Mouse (Mus musculus) MEL (cell line): Measurements from ENCODE around the gene Aco2. TPM values are rescaled to one million over a fixed set of nuclear protein-coding genes. Genes with fewer than 3 reads are reported as not detected.

Experiments
- DNase-seq: peaks from one replicate; pipeline ENCODE4 v3.0.0; 2011; ENCODE audit warnings: low read depth, low spot score
- H3K27ac ChIP-seq: 2 replicates; pipeline ENCODE4 v1.5.1; 2012; ENCODE audit warnings: low read depth, mild to moderate bottlenecking, control low read depth, low read length, moderate library complexity; ENCODE audit not compliant: control insufficient read depth
- H3K27me3 ChIP-seq, 2 experiments: fragments of 150-350 bp in 1 of 2; sonication (generic) in 1 of 2; 2 replicates each; pipeline ENCODE4 v1.6.1; 2012; ENCODE audit warnings: low read length in 2 of 2, mild to moderate bottlenecking in 2 of 2, improper control_type of control experiment in 1 of 2, moderate library complexity in 1 of 2; ENCODE audit not compliant: insufficient read depth in 2 of 2, control insufficient read depth in 1 of 2
- H3K36me3 ChIP-seq, 2 experiments: 2 replicates each; pipeline ENCODE4 v1.6.1; 2012 to 2014; ENCODE audit warnings: low read length in 2 of 2, improper control_type of control experiment in 1 of 2, inconsistent platforms in 1 of 2, mild to moderate bottlenecking in 1 of 2; ENCODE audit not compliant: insufficient read depth in 2 of 2, control insufficient read depth in 1 of 2
- H3K4me1 ChIP-seq, 2 experiments: fragments of 150-350 bp in 1 of 2; sonication (generic) in 1 of 2; 2 replicates each; pipeline ENCODE4 v1.6.1; 2012; ENCODE audit warnings: low read length in 2 of 2, improper control_type of control experiment in 1 of 2, mild to moderate bottlenecking in 1 of 2; ENCODE audit not compliant: insufficient read depth in 2 of 2, control insufficient read depth in 1 of 2
- H3K4me3 ChIP-seq, 2 experiments: fragments of 150-350 bp in 1 of 2; sonication (generic) in 1 of 2; 2 replicates each; pipeline ENCODE4 v1.5.1; 2012; ENCODE audit warnings: low read depth in 2 of 2, low read length in 2 of 2, mild to moderate bottlenecking in 2 of 2, moderate library complexity in 2 of 2, control low read depth in 1 of 2, improper control_type of control experiment in 1 of 2; ENCODE audit not compliant: control insufficient read depth in 1 of 2, insufficient read depth in 1 of 2
- H3K79me2 ChIP-seq: 2 replicates; pipeline ENCODE4 v1.6.1; 2012; ENCODE audit warnings: mild to moderate bottlenecking, low read length, moderate library complexity; ENCODE audit not compliant: control insufficient read depth, poor library complexity, insufficient read depth
- H3K9ac ChIP-seq: 2 replicates; pipeline ENCODE4 v1.6.1; 2012; ENCODE audit warnings: low read depth, mild to moderate bottlenecking, control low read depth, low read length, moderate library complexity; ENCODE audit not compliant: control insufficient read depth, poor library complexity, severe bottlenecking
- H3K9me3 ChIP-seq: fragments of 150-350 bp; sonication (generic); replicated peaks from 2 replicates; pipeline ENCODE4 v1.6.1; 2012; ENCODE audit warnings: mild to moderate bottlenecking, low read length, improper control_type of control experiment, moderate library complexity; ENCODE audit not compliant: insufficient read depth
- CTCF ChIP-seq, 3 experiments: IDR thresholded peaks in 2 of 3; conservative IDR thresholded peaks in 1 of 3; 2 replicates each; pipeline ENCODE4 v1.5.1; 2011 to 2012; ENCODE audit warnings: low read length in 3 of 3, low read depth in 2 of 3, mild to moderate bottlenecking in 2 of 3, improper control_type of control experiment in 1 of 3, inconsistent platforms in 1 of 3, mixed read lengths in 1 of 3, moderate library complexity in 1 of 3; ENCODE audit not compliant: control insufficient read depth in 1 of 3, insufficient read depth in 1 of 3, poor library complexity in 1 of 3, severe bottlenecking in 1 of 3
- ELF1 ChIP-seq: IDR thresholded peaks from 2 replicates; pipeline ENCODE4 v1.6.1; 2014; ENCODE audit warnings: low read depth, mild to moderate bottlenecking, inconsistent platforms, low read length, improper control_type of control experiment, moderate library complexity
- EP300 ChIP-seq, 2 experiments: IDR thresholded peaks; 2 replicates each; pipeline ENCODE4 v1.6.1; 2011; ENCODE audit warnings: improper control_type of control experiment in 2 of 2, low read length in 2 of 2, low read depth in 1 of 2, mild to moderate bottlenecking in 1 of 2
- GATA1 ChIP-seq: IDR thresholded peaks from 2 replicates; pipeline ENCODE4 v1.6.1; 2011; ENCODE audit warnings: low read depth, low read length, improper control_type of control experiment
- JUND ChIP-seq: IDR thresholded peaks from 2 replicates; pipeline ENCODE4 v1.6.1; 2011; ENCODE audit warnings: low read depth, mild to moderate bottlenecking, improper control_type of control experiment, low read length
- KAT2A ChIP-seq: conservative IDR thresholded peaks from 2 replicates; pipeline ENCODE4 v1.6.1; 2012; ENCODE audit warnings: low read depth, low read length, improper control_type of control experiment, inconsistent platforms
- MAX ChIP-seq: IDR thresholded peaks from 2 replicates; pipeline ENCODE4 v1.6.1; 2011; ENCODE audit warnings: low read length, improper control_type of control experiment
- MXI1 ChIP-seq: IDR thresholded peaks from 2 replicates; pipeline ENCODE4 v1.6.1; 2011; ENCODE audit warnings: mild to moderate bottlenecking, low read depth, low read length, improper control_type of control experiment
- MYB ChIP-seq: IDR thresholded peaks from 2 replicates; pipeline ENCODE4 v1.6.1; 2011; ENCODE audit warnings: mild to moderate bottlenecking, low read depth, low read length, improper control_type of control experiment
- NELFE ChIP-seq: IDR thresholded peaks from 2 replicates; pipeline ENCODE4 v1.6.1; 2011; ENCODE audit warnings: low read depth, low read length, improper control_type of control experiment
- POLR2A ChIP-seq, 2 experiments: IDR thresholded peaks; 2 replicates each; pipeline ENCODE4 v1.6.1; 2011 to 2012; ENCODE audit warnings: low read length in 2 of 2, mild to moderate bottlenecking in 2 of 2, control low read depth in 1 of 2, improper control_type of control experiment in 1 of 2, low read depth in 1 of 2, moderate library complexity in 1 of 2; ENCODE audit not compliant: control insufficient read depth in 1 of 2, insufficient read depth in 1 of 2, poor library complexity in 1 of 2
- RCOR1 ChIP-seq: IDR thresholded peaks from 2 replicates; pipeline ENCODE4 v1.6.1; 2012; ENCODE audit warnings: low read depth, mild to moderate bottlenecking, inconsistent platforms, low read length, improper control_type of control experiment
- TAL1 ChIP-seq: IDR thresholded peaks from 2 replicates; pipeline ENCODE4 v1.6.1; 2012; ENCODE audit warnings: mild to moderate bottlenecking, inconsistent platforms, low read length, moderate library complexity, mixed read lengths
- TCF12 ChIP-seq: IDR thresholded peaks from 2 replicates; pipeline ENCODE4 v1.6.1; 2014; ENCODE audit warnings: low read depth, mild to moderate bottlenecking, inconsistent platforms, low read length, improper control_type of control experiment, moderate library complexity
- UBTF ChIP-seq: IDR thresholded peaks from 2 replicates; pipeline ENCODE4 v1.6.1; 2012; ENCODE audit warnings: low read depth, mild to moderate bottlenecking, inconsistent platforms, low read length, improper control_type of control experiment, moderate library complexity, borderline replicate concordance; ENCODE audit not compliant: insufficient read depth
- USF1 ChIP-seq: IDR thresholded peaks from 2 replicates; pipeline ENCODE4 v1.6.1; 2014; ENCODE audit warnings: low read depth, mild to moderate bottlenecking, inconsistent platforms, low read length, improper control_type of control experiment, moderate library complexity
- USF2 ChIP-seq, 2 experiments: IDR thresholded peaks; 2 replicates each; pipeline ENCODE4 v1.6.1; 2011 to 2012; ENCODE audit warnings: improper control_type of control experiment in 2 of 2, low read length in 2 of 2, borderline replicate concordance in 1 of 2, inconsistent platforms in 1 of 2, low read depth in 1 of 2, mild to moderate bottlenecking in 1 of 2; ENCODE audit not compliant: insufficient read depth in 1 of 2
- ZNF384 ChIP-seq: IDR thresholded peaks from 2 replicates; pipeline ENCODE4 v1.6.1; 2012; ENCODE audit warnings: low read depth, mild to moderate bottlenecking, inconsistent platforms, low read length, improper control_type of control experiment
- polyA plus RNA-seq, 2 experiments: library from polyadenylated mRNA; stranded (reverse) in 1 of 2; unstranded in 1 of 2; fragments of >175 nt in 1 of 2; fragments of >200 nt in 1 of 2; gene quantifications; 2 replicates each; pipeline versions ENCODE4 v1.2.1 to v1.2.4; 2012; ENCODE audit warnings: low replicate concordance in 2 of 2, low read depth in 1 of 2; ENCODE audit not compliant: insufficient read length in 2 of 2, insufficient read depth in 1 of 2, missing spikeins in 1 of 2
- total RNA-seq: library from RNA; depleted of rRNA; stranded (reverse); fragments of 300-350 nt; gene quantifications from 2 replicates; pipeline ENCODE4 v1.2.3, GENCODE M21; 2012

Aco2 gene
- total and polyA plus RNA-seq, 3 experiments, result 248 to 1,242 (median 447) TPM

DNA sequence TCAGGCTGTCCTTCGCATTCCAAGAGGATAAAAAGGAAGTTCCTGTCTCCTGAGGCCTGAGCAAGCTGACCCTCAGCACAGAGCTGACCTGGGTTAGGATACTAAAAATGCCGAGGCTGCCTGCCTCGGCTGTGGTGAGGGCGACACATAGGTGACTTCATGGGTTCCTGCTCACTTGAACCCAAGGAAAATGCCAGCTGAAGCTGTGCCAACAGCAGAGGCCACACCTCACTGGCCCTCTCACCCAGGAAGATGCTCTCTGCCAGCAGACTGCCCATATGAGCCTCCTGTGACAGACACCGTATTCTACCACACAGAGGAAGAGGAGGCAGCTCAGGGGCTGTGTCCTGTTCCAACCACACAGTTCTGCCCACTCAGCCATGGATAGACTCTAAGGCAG lies 47.0 kb downstream of the Aco2 start:
- peaks cover 4 to 12% of the 10 kb centered on the region in 2 experiments for H3K36me3 ChIP-seq
- H3K4me1 ChIP-seq, result peaks cover 0 to 5% of the 10 kb centered on the region in 2 experiments; a peak in 2 of 4 replicates

DNA sequence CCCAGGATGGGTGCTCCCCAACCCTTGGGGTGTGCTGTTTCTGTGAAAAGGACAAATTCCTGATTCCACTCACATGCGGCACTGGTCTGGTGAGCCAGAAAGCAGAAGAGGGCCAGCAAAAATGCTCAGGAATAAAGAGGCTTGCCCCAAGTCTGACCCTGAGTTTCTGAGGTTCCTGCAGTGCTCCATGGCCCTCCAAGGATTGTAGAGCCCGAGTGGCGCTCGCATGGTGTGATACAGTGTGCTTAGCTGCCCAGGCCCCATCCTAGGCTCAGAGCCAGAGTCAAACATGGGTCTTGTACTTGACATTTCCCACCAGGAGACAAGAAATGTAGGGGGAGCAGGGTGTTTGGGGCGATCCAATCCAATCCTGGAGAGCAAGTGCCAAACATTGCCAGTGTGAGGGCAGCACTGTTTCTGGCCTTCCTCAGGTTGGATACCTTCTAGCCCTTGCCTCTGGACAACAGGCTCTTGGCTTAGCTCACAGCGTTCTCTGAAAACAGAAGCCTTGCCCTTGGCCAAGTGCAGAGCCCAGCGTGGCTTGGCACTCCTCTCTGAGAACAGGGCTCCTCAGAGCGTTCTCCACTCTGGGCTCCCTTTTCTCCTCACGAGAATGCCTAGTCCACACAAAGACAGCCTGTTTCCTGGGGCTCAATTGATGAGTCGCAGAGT lies 48.6 kb downstream of the Aco2 start:
- peaks cover 0 to 11% of the 10 kb centered on the region in 2 experiments; a peak in 3 of 4 replicates for H3K4me1 ChIP-seq
- no peak for TF ChIP-seq UBTF
- no peak for TF ChIP-seq TAL1
- no peak for TF ChIP-seq JUND
- H3K4me3 ChIP-seq, result no peak overlapping the region
- no peak overlapping the region for H3K27ac ChIP-seq
- H3K9ac ChIP-seq, result no peak overlapping the region
- DNase-seq, result no peak
- peaks cover 4 to 11% of the 10 kb centered on the region in 2 experiments for H3K36me3 ChIP-seq
- no peaks in the 10 kb centered on the region for H3K27me3 ChIP-seq
- no peaks in the 10 kb centered on the region for H3K9me3 ChIP-seq
- peaks cover 35% of the 10 kb centered on the region for H3K79me2 ChIP-seq

More for the DNA sequence above, 47.0 kb downstream of the Aco2 start:
- H3K9me3 ChIP-seq, result no peaks in the 10 kb centered on the region
- H3K27me3 ChIP-seq, result no peaks in the 10 kb centered on the region
- H3K4me3 ChIP-seq, result no peak overlapping the region
- H3K79me2 ChIP-seq, result peaks cover 19% of the 10 kb centered on the region
- H3K27ac ChIP-seq, result no peak overlapping the region
- no peak for DNase-seq
- TF ChIP-seq EP300 (IDR thresholded peaks at IDR 0.05; ENCODE audit: low read depth in 1 of 2, low read length in 2 of 2) (no peak), RCOR1 (no peak), UBTF (no peak), ELF1 (no peak), TCF12 (no peak), POLR2A (IDR thresholded peaks at IDR 0.05; ENCODE audit: control insufficient read depth in 1 of 2, insufficient read depth in 1 of 2, low read depth in 1 of 2, low read length in 2 of 2, poor library complexity in 1 of 2) (no peak), MAX (no peak), GATA1 (no peak), ZNF384 (no peak), MXI1 (no peak), USF2 (IDR thresholded peaks at IDR 0.05; ENCODE audit: borderline replicate concordance in 1 of 2, insufficient read depth in 1 of 2, low read depth in 1 of 2, low read length in 2 of 2) (no peak), NELFE (no peak), CTCF (IDR thresholded peaks at IDR 0.05 in 2 of 3, conservative IDR thresholded peaks at IDR 0.05 in 1 of 3; ENCODE audit: control insufficient read depth in 1 of 3, insufficient read depth in 1 of 3, low read depth in 2 of 3, low read length in 3 of 3, poor library complexity in 1 of 3, severe bottlenecking in 1 of 3) (no peak), MYB (no peak), USF1 (no peak), KAT2A (no peak)
- no peak overlapping the region for H3K9ac ChIP-seq
